Mouse (Mus musculus): ENCODE measurements around the gene Ube2e2. TPM values are rescaled to one million over a fixed set of nuclear protein-coding genes. Genes with fewer than 3 reads are reported as not detected.
"Not testable (repeated sequence)": the region's sequence is repeated elsewhere in the genome, so short reads cannot be mapped to it uniquely, and the experiment has no call there.

Ube2e2 gene
- polyA plus RNA-seq, 1 experiment from 2014 or later = 50.2 TPM

- Histone ChIP-seq H3K4me3 (ENCODE audit: low read depth, low read length) (no peak overlapping the region), H3K9ac (ENCODE audit: low read length) (no peak overlapping the region), H3K27ac (ENCODE audit: low read depth) (no peak overlapping the region), H3K27me3 (replicated peaks; ENCODE audit: control insufficient read depth, insufficient read depth, low read length) (no peaks in the 10 kb centered on the region), H3K4me2 (ENCODE audit: low read length) (no peak overlapping the region), H3K4me1 (replicated peaks; ENCODE audit: control insufficient read depth, insufficient read depth, low read length) (no peaks in the 10 kb centered on the region), H3K9me3 (ENCODE audit: control insufficient read depth, low read length) (peaks cover 6% of the 10 kb centered on the region), H3K36me3 (ENCODE audit: control insufficient read depth, insufficient read depth, low read length) (no peaks in the 10 kb centered on the region)
- DNase-seq (ENCODE audit: low spot score) (no peak), ATAC-seq (replicated peaks; ENCODE audit: low FRiP score, low TSS enrichment, low read depth) (no peak)
- WGBS = 67% methylated on average over 1 of the region's 1 CpGs
Observed at GRCm38 (mm10) chr14:18715529-18715928, 178.5 kb downstream of the Ube2e2 start.

- no peaks in the 10 kb centered on the region for H3K4me1 ChIP-seq (replicated peaks; ENCODE audit: control insufficient read depth, insufficient read depth, low read length)
- no peaks in the 10 kb centered on the region for H3K36me3 ChIP-seq (ENCODE audit: control insufficient read depth, insufficient read depth, low read length)
- no peaks in the 10 kb centered on the region for H3K27me3 ChIP-seq (replicated peaks; ENCODE audit: control insufficient read depth, insufficient read depth, low read length)
- no peak overlapping the region for H3K9ac ChIP-seq (ENCODE audit: low read length)
- H3K27ac ChIP-seq (ENCODE audit: low read depth) = no peak overlapping the region
- no peak overlapping the region for H3K4me2 ChIP-seq (ENCODE audit: low read length)
- 72% methylated on average over 4 of the region's 4 CpGs for WGBS
- no peak for ATAC-seq (replicated peaks; ENCODE audit: low FRiP score, low TSS enrichment, low read depth)
- no peak for DNase-seq (ENCODE audit: low spot score)
- no peaks in the 10 kb centered on the region for H3K9me3 ChIP-seq (ENCODE audit: control insufficient read depth, low read length)
- H3K4me3 ChIP-seq (ENCODE audit: low read depth, low read length) = no peak overlapping the region
Observed at GRCm38 (mm10) chr14:18697662-18698225, 196.3 kb downstream of the Ube2e2 start.

- not testable (repeated sequence) for H3K36me3 ChIP-seq (ENCODE audit: control insufficient read depth, insufficient read depth, low read length); H3K27ac ChIP-seq (ENCODE audit: low read depth); DNase-seq (ENCODE audit: low spot score); ATAC-seq (replicated peaks; ENCODE audit: low FRiP score, low TSS enrichment, low read depth); H3K9me3 ChIP-seq (ENCODE audit: control insufficient read depth, low read length); H3K9ac ChIP-seq (ENCODE audit: low read length); H3K4me2 ChIP-seq (ENCODE audit: low read length); H3K27me3 ChIP-seq (replicated peaks; ENCODE audit: control insufficient read depth, insufficient read depth, low read length); H3K4me3 ChIP-seq (ENCODE audit: low read depth, low read length); H3K4me1 ChIP-seq (replicated peaks; ENCODE audit: control insufficient read depth, insufficient read depth, low read length)
Observed at GRCm38 (mm10) chr14:18696418-18696817, 197.6 kb downstream of the Ube2e2 start.

- Histone ChIP-seq H3K4me3 (ENCODE audit: low read depth, low read length) (no peak overlapping the region), H3K9ac (ENCODE audit: low read length) (no peak overlapping the region), H3K9me3 (ENCODE audit: control insufficient read depth, low read length) (no peaks in the 10 kb centered on the region), H3K36me3 (ENCODE audit: control insufficient read depth, insufficient read depth, low read length) (no peaks in the 10 kb centered on the region), H3K27ac (ENCODE audit: low read depth) (no peak overlapping the region), H3K27me3 (replicated peaks; ENCODE audit: control insufficient read depth, insufficient read depth, low read length) (no peaks in the 10 kb centered on the region), H3K4me2 (ENCODE audit: low read length) (no peak overlapping the region), H3K4me1 (replicated peaks; ENCODE audit: control insufficient read depth, insufficient read depth, low read length) (no peaks in the 10 kb centered on the region)
- ATAC-seq (replicated peaks; ENCODE audit: low FRiP score, low TSS enrichment, low read depth) = no peak
- WGBS = 50% methylated on average over 3 of the region's 3 CpGs
- no peak for DNase-seq (ENCODE audit: low spot score)
Observed at GRCm38 (mm10) chr14:18678121-18678836, 215.8 kb downstream of the Ube2e2 start.

- no peak for ATAC-seq (replicated peaks; ENCODE audit: low FRiP score, low TSS enrichment, low read depth)
Observed at GRCm38 (mm10) chr14:18670712-18671111, 223.4 kb downstream of the Ube2e2 start.

GRCm38 (mm10) chr14:18669301-18669935, 224.6 kb downstream of the Ube2e2 start:
- DNase-seq (ENCODE audit: low spot score) = no peak
- Histone ChIP-seq H3K36me3 (ENCODE audit: control insufficient read depth, insufficient read depth, low read length) (no peaks in the 10 kb centered on the region), H3K9me3 (ENCODE audit: control insufficient read depth, low read length) (no peaks in the 10 kb centered on the region), H3K4me2 (ENCODE audit: low read length) (no peak overlapping the region), H3K9ac (ENCODE audit: low read length) (no peak overlapping the region), H3K4me3 (ENCODE audit: low read depth, low read length) (no peak overlapping the region), H3K4me1 (replicated peaks; ENCODE audit: control insufficient read depth, insufficient read depth, low read length) (no peaks in the 10 kb centered on the region), H3K27ac (ENCODE audit: low read depth) (no peak overlapping the region), H3K27me3 (replicated peaks; ENCODE audit: control insufficient read depth, insufficient read depth, low read length) (no peaks in the 10 kb centered on the region)
- no peak for ATAC-seq (replicated peaks; ENCODE audit: low FRiP score, low TSS enrichment, low read depth)
- 87% methylated on average over 2 of the region's 2 CpGs for WGBS

More at GRCm38 (mm10) chr14:18670712-18671111, 223.4 kb downstream of the Ube2e2 start:
- H3K36me3 ChIP-seq (ENCODE audit: control insufficient read depth, insufficient read depth, low read length) = no peaks in the 10 kb centered on the region
- no peaks in the 10 kb centered on the region for H3K9me3 ChIP-seq (ENCODE audit: control insufficient read depth, low read length)
- WGBS = 79% methylated on average over 8 of the region's 8 CpGs
- no peak overlapping the region for H3K4me2 ChIP-seq (ENCODE audit: low read length)
- no peaks in the 10 kb centered on the region for H3K27me3 ChIP-seq (replicated peaks; ENCODE audit: control insufficient read depth, insufficient read depth, low read length)
- no peaks in the 10 kb centered on the region for H3K4me1 ChIP-seq (replicated peaks; ENCODE audit: control insufficient read depth, insufficient read depth, low read length)
- DNase-seq (ENCODE audit: low spot score) = no peak
- H3K4me3 ChIP-seq (ENCODE audit: low read depth, low read length) = no peak overlapping the region
- no peak overlapping the region for H3K9ac ChIP-seq (ENCODE audit: low read length)
- H3K27ac ChIP-seq (ENCODE audit: low read depth) = no peak overlapping the region

GRCm38 (mm10) chr14:18668309-18668708, 225.8 kb downstream of the Ube2e2 start:
- H3K9ac ChIP-seq (ENCODE audit: low read length); H3K4me3 ChIP-seq (ENCODE audit: low read depth, low read length); H3K27ac ChIP-seq (ENCODE audit: low read depth); H3K4me1 ChIP-seq (replicated peaks; ENCODE audit: control insufficient read depth, insufficient read depth, low read length); H3K9me3 ChIP-seq (ENCODE audit: control insufficient read depth, low read length); DNase-seq (ENCODE audit: low spot score); H3K27me3 ChIP-seq (replicated peaks; ENCODE audit: control insufficient read depth, insufficient read depth, low read length); H3K36me3 ChIP-seq (ENCODE audit: control insufficient read depth, insufficient read depth, low read length); ATAC-seq (replicated peaks; ENCODE audit: low FRiP score, low TSS enrichment, low read depth); H3K4me2 ChIP-seq (ENCODE audit: low read length): not testable (repeated sequence)
- 95% methylated on average over 4 of the region's 4 CpGs for WGBS

GRCm38 (mm10) chr14:18667755-18668154, 226.3 kb downstream of the Ube2e2 start:
- Histone ChIP-seq H3K36me3 (ENCODE audit: control insufficient read depth, insufficient read depth, low read length) (no peaks in the 10 kb centered on the region), H3K27me3 (replicated peaks; ENCODE audit: control insufficient read depth, insufficient read depth, low read length) (no peaks in the 10 kb centered on the region), H3K4me3 (ENCODE audit: low read depth, low read length) (no peak overlapping the region), H3K4me1 (replicated peaks; ENCODE audit: control insufficient read depth, insufficient read depth, low read length) (no peaks in the 10 kb centered on the region), H3K9me3 (ENCODE audit: control insufficient read depth, low read length) (no peaks in the 10 kb centered on the region), H3K27ac (ENCODE audit: low read depth) (no peak overlapping the region), H3K4me2 (ENCODE audit: low read length) (no peak overlapping the region), H3K9ac (ENCODE audit: low read length) (no peak overlapping the region)
- WGBS = 90% methylated on average over 2 of the region's 2 CpGs
- ATAC-seq (replicated peaks; ENCODE audit: low FRiP score, low TSS enrichment, low read depth) = no peak
- no peak for DNase-seq (ENCODE audit: low spot score)

Measured in intestine, embryonic 14.5 days (tissue).